Mouse (Mus musculus): ENCODE data around the gene Rab6b.

DNA sequence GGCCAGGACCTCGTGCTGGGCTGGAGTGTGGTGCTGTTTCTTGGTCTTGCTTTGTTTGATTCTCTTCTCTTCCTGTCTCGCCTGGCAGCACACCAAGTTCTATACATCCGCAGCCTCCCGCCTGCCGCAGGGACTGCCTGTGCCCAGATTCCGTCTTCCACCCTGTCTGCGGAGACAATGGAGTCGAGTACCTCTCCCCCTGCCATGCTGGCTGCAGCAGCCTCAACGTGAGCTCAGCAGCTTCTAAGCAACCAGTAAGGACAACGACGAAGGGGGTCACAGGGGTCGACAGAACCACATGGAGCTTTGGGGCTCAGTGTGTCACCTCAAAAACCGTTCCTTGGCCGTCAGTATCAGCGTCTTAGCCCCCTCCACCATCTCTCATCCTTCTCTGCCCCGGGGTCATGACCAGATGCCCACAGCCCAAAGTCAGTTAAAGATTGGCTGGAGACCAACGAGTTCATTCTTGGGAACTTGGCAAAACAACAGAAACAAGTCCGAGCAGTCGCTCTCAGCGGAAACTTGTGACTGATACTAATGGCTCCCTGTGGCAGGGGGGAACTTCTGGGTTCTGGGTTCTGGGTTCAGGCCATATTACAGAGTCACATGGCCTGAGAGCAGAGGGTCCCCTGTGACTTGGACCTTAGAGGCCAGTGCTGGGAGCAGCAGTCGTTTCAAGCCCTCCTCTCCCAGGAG, 34.6 kb upstream of the Rab6b start:
- TF ChIP-seq GATA2 (IDR thresholded peaks at IDR 0.05; ENCODE audit: borderline replicate concordance, low read depth, low read length): no peak
- no peak for TF ChIP-seq GATA1 (IDR thresholded peaks at IDR 0.05; ENCODE audit: borderline replicate concordance, low read length)
